Mouse (Mus musculus) ovary, adult 2 months (tissue): ENCODE measurements around the gene Nkd1. TPM values are rescaled to one million over a fixed set of nuclear protein-coding genes. Genes with fewer than 3 reads are reported as not detected.

Source experiments
- polyA plus RNA-seq: library from polyadenylated mRNA; depleted of rRNA; stranded (reverse); fragments of >200 nt; gene quantifications from 2 replicates; pipeline ENCODE4 v1.2.3, GENCODE M21; 2012; rRNA removed

The Nkd1 gene
- polyA plus RNA-seq = 54.2 and 73.2 TPM in 2 replicates

GRCm38 (mm10) chr8:88520985-88521527, at the start of gene Nkd1:
Gene Nkd1 (plus strand): TSS chr8:88521354.

GRCm38 (mm10) chr8:88635474-88636397, 114.6 kb downstream of the Nkd1 start, which contains the start of gene Snx20:
Gene Snx20 (minus strand): TSS chr8:88636128.

Other genes starting within 250 kb of the Nkd1 start
- gene Adcy7, start 249.0 kb upstream of the Nkd1 start, polyA plus RNA-seq = 29.4 and 33.0 TPM in 2 replicates
- gene Brd7, start 159.2 kb upstream of the Nkd1 start, polyA plus RNA-seq = 20.0 and 21.4 TPM in 2 replicates
- 7.9 and 12.3 TPM in 2 replicates for gene Snx20, start 114.8 kb downstream of the Nkd1 start, polyA plus RNA-seq
- gene Nod2, start 126.0 kb downstream of the Nkd1 start, polyA plus RNA-seq = 1.7 TPM in 2 replicates
- 3.9 and 4.8 TPM in 2 replicates for gene Cyld, start 175.7 kb downstream of the Nkd1 start, polyA plus RNA-seq